Mouse (Mus musculus): Measurements from ENCODE around the gene Adar.

DNA sequence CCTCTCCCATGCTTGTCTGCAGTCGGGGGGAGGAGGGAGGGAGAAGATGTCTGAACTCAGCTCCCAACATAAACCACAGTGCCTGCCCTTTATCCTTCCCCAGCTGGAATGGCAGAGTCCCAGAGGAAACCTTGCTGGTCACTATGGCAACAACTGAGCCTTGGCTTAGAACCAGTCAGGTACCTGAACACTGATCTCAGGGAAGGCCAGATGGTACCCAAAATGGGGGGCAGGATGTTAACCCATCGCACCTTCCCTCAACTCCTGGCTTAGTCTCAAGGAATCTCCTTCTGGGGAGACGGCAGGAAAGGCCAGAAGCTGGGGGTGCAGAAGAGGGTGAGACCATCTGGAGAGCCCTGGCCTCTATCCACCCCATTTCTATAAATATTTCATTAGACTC, 45.0 kb downstream of the Adar start:
- TF ChIP-seq CTCF (IDR thresholded peaks at IDR 0.05; ENCODE audit: extremely low read depth, insufficient read depth, low read length) (no peak), POLR2A (IDR thresholded peaks at IDR 0.05; ENCODE audit: extremely low read depth, insufficient read depth, low read length) (no peak)

Measured in cortical plate, adult 2 months (tissue).